Mouse (Mus musculus): ENCODE measurements around the gene Agrn.

Agrn gene

DNA sequence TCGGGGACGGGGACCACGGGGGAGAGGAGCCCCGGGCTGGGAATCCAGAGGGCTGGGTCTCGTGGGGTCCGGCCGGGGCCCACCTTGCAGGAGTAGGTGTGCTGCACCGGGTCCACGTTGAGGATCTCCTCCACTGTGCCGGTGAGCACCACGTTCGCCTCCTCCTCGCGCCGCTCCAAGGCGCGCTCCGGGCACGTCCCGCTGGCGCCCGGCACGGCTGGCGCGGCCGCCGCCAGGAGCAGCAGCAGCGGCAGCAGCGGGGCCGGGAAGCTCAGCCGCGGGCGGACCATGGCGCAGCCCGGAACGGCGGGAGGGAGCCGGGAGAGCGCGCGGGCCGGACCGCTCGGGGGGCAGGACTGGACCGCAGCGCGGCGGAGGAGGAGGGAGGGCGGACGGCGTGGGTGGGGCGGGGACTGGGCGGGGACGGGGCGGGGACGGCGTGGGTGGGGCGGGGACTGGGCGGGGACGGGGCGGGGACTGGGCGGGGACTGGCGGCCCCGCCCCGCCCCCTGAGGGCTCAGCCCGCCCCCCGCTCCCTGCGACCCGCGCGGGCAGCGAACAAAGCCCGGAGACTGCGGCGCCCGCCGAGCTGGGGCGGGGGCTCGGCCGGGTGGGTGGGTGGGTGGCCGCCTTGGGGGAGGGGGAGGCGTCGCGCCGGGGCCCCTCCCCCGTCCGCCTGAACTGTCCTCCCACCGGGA, at the start of gene Agrn:
Agrn (minus strand) TSS at position 358 of the 698 bp plus-strand sequence.
- peak; percentile 73 for DNase-seq (ENCODE audit: low spot score)

DNA sequence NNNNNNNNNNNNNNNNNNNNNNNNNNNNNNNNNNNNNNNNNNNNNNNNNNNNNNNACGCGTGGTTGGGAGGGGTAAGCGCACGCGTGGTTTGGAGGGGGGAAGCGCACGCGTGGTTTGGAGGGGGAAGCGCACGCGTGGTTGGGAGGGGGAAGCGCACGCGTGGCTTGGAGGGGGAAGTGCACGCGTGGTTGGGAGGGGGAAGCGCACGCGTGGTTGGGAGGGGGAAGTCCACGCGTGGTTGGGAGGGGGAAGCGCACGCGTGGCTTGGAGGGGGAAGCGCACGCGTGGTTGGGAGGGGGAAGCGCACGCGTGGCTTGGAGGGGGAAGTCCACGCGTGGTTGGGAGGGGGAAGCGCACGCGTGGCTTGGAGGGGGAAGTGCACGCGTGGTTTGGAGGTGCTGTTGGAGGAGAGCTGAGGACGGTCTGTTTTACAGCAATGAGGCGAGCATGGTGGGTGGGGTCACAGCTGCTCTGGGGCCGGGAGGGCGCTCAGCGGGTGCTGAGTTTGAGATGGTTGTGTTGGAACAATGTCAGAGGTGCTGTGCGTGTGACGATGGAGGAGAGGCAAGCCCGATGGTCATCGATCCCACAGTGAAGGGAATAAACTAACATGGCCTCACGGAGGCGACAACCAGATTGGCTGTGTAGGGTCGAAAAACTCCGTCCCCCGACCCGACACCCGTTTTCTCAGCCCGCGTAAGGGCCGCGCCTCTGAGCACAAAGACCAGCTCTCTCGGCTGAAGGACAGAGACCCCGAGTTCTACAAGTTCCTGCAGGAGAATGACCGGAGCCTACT, 39.6 kb upstream of the Agrn start:
- DNase-seq (ENCODE audit: low spot score) = no peak

DNA sequence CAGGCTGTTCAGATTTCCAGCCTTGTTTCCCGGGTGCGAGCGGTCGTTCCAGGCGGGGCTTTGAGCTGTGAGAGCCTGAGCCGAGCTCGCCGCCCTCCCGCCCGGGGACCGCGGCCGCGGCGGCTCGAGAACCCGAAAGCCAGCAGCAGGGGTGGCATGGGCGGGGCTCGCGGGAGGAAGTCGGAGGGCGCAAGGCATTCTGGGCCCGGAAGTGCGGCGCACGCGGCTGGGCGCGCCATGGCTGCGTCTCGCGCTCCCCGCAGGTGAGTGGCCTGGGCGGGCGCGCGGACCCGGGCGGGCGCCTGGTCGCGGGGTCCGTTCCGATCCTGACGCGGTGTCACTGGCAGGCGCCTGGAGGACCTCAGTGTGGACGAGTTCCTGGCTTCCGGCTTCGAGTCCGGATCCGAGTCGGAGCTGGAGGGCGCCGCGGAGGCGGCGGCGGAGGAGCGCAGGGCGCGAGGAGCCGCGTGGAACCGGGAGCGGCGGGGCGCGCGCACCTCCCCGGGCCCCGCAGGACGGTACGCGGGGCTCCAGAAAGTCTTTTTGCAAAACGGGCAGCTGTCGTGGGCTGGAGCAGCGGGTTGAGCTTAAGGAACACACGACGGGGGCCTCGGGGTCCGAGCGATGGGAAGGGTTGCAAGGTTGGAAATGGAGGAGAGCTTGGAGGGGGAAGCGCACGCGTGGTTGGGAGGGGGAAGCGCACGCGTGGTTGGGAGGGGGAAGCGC, 38.7 kb upstream of the Agrn start, which contains the start of gene Noc2l:
Noc2l (plus strand) TSS at position 203 of the 726 bp plus-strand sequence.
- DNase-seq (ENCODE audit: low spot score) = peak; percentile 87

DNA sequence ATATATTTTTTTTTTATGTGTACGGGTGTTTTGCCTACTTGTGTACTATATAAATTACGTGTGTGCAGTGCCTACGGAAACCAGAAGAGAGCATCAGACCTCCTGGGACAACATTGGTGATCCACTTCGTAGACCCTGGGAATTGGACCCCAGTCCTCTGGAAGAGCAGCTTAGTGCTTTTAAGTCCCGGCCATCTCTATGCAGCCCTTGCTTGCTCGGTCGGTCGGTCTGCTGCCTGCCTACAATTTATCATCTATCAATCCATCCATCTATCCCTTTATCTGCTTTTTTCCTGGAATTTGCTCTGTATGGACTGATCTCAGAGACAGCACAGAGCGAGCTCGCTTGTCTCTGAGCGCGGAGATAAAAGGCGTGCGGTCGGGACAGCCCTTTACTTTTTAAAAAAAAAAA, 38.1 kb upstream of the Agrn start:
- no peak for DNase-seq (ENCODE audit: low spot score)

DNA sequence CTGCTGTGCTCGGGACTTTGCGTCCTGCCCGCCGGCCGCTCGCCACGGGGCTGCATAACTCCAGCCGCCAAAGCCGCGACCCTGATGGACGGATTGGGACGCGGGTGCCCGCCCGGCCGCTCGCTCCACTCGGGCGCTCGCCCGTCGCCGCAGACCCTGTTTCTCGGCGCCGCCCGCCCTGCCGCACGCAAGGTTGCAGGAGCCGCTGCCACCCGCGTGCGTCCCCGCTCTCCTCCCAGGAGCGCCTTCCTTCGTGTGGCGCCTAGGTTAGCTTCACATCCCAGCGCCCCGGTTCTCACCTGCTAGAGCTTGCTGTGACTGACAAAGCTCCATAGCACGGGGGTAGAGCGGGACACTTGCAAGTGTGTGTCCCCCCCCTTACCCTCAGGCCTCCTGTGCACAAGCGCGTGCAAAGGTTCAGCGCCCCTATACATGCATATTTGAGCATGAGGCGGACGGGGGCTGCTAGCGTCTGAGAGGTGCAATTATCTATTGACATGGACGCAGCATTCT, 37.5 kb upstream of the Agrn start, which contains the start of gene Plekhn1:
Plekhn1 (minus strand) TSS at position 157 of the 513 bp plus-strand sequence.
- peak; percentile 57 for DNase-seq (ENCODE audit: low spot score)

DNA sequence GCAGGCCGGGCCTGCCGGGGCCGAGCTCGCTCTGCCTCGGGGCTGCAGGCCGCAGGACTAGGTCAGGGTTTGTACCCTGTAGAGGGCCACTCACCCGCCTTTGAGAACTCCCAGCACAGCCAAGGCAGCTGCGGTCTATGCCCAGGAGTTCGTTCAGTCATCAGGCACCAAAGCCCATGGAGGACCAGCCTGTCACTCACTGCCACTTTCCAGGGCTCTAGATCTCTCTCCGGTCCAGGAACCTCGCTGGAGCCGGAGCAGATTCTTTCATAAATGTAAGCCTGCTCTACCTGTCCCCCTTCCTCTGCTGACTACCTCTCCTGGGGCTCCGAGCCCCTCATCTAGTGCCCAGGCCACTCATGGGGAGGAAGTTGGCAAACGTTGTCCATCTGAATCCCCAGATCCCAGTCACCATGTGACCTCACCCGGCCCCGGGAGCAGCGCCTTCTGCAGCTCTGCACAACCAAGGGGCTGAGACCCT, 36.8 kb upstream of the Agrn start:
- no peak for DNase-seq (ENCODE audit: low spot score)

DNA sequence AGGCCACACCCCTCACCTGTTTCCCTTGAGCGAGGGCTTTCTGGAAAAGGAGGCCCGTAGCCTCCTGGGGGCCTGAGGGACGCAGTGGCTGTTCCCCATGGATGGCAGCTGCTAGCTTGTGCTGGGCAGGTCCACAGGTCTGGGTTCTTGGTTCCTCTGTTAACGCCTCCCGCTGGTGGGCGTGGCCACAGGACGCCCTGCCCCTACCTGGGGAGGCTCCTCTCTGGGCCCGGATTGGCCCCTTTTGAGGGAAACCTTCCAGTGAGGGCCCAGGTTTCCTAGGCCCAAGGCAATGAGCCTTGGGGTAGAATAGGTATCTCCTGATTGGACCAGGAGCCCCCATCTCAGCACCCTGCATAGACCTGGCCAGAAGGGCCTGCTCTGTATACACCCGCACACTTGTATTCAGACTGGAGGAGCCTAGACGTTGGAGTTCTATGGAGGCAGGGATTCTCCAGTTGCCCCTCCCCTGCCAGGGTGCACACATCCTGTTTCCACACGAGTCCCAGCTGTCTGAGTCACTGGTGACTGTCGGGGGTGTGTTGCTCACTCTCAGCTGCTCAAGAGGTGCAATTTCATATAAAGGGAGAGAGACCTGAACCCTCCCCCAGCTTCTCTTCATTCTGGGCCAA, 31.2 kb upstream of the Agrn start:
- no peak for DNase-seq (ENCODE audit: low spot score)

DNA sequence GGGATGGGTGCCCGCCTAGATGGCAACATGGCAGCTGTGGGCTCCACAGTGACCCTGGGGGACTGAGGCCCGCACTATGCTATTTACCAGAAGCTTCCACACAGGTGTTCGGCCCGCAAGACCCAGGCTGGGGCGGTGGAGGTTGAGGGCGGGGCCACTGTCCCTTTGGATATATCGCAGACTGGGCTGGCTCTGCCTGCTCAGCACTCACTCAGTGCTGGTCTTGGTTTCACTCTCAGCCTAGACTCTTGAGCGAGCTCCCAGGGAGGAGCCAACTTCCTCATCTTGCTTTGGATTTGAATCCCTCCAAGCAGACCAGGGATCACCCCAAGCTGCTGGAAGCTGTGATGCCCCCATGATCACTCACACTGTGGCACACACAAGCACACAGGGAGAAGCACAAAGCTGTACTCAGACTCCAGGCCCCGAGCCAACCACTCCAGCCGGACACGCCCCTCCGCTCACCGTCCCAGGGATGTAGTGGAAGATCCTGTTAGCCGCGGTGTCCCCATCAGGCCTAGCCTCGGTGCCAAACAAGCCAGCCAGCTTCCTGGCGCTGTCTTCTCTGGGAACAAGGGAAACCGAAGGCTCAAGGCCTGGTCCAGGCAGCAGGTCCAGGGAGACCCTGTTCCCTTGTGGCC, 30.6 kb upstream of the Agrn start:
- DNase-seq (ENCODE audit: low spot score) = no peak

DNA sequence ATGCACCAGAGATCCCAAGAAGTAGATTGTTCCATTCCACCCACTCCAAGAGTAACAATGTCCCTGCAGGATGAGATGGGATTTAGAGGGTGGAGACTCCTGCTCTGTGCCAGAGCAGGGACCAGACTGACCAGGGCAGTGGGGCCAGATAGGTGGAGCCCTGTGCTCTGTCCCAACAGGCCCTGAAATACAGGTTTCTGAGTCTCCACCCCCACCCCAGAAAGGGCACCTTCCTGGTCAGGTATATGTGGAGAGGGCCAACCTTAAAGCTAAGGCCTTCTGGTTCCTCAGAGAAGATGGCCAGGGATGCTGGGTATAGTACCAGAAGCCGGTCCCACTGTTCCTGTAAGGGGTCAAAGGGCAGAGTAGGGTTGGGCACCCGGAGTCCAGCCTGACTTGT, 27.0 kb upstream of the Agrn start:
- DNase-seq (ENCODE audit: low spot score) = no peak

DNA sequence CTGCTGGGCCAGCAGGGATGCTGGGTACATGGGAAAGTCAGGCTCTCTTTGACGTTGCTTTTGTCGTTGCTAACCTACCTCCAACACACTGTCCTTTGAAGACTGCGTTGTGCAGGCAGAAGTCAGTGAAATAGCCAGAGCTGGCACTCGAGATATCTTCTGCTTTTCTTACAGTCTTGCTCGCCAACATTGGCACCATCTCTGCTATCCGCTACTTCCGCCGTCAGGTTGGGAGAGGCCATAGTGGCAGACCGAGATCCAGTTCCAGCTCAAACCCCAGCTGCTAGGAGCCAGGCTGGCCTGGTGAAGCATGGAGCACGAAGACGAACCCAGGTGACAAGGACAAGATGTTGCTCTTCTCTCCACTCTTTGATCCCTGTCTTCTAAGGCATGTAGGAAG, 22.6 kb upstream of the Agrn start:
- no peak for DNase-seq (ENCODE audit: low spot score)

DNA sequence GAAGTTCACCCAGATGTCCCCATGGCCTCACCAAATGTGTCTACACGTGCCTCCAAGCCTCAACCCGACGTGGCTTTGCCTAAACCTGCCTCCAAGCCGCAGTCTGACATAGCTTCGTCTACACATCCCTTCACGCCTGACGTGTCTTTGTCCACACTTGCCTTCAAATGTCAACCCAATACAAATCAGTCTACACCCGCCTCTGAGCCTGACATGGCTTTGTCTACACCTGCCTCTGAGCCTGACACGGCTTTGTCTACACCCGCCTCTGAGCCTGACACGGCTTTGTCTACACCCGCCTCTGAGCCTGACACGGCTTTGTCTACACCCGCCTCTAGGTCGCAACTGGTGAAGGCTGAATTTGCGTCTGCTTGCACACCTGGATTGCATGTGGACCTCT, 20.6 kb upstream of the Agrn start:
- DNase-seq (ENCODE audit: low spot score) = no peak

DNA sequence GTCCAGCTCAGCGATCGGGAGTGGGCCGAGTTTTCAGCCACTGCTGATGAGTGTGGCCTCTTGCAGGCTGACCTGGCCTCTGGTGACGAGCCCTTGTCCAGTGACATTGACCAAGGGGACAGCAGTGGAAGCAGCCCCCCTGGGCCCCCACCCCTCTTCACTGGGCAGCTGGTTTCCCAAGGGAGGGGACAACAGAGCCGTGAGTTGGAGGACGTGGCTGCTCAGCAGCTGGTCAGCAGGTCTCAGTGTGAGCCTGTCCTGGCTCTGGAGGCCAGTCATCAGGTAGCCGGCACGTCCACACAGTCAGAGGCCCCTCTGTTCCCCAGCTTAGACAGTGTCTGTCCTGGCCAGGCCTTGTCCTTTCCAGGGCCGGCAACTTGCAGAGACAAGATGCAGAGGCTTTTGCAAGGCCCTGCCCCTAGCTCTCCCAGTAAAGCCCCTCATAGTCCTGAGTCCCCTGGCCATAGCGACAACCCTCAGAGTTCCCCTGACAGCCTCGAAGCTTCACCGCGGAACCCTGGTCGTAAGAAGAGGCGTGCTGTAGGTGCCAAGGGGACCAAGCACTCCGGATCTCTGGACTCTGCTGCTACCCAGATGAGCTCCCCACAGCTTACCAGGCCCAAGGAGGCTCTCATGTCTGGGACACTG, 19.9 kb upstream of the Agrn start:
- no peak for DNase-seq (ENCODE audit: low spot score)

DNA sequence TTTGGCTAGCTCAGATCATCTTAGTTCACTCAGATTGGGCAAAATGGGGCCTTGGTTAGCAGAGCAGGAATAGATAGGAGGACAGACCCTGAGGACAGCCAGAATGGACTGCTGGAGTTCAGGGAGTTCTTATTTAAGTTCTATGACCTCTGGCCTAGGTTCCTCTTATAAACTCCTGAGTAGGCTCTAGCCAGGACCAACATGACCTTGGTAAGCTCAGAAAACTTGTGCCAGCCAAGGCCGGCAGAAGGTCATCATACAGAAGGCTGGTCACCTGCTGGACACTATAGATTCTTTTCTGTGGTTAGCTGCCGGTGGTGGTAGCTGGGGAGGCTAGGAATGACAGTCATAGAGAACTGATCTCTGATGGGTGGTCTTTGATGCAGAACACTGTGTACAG, 18.9 kb upstream of the Agrn start:
- no peak for DNase-seq (ENCODE audit: low spot score)

DNA sequence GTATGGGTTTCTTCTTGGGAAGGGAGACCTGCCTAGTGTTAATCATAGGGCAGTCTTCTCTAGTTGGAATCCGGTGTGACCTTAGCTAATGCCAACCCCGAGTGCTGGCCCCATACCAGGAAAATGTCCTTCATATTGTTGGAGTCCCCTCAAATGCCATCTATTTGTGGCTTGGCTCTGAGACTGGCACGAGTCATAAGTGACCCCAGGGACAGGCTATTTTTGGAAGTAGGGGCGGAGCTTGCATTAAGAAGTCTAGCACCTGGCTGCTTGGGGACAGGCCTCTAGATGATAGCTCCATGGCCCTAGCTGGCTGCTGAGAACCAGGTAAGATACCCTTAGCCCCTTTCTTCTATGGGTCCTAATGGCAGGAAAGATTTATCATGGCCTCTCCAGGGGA, 18.4 kb upstream of the Agrn start, which contains the start of gene Perm1:
Perm1 (plus strand) TSS at position 220 of the 400 bp plus-strand sequence.
- DNase-seq (ENCODE audit: low spot score) = no peak

DNA sequence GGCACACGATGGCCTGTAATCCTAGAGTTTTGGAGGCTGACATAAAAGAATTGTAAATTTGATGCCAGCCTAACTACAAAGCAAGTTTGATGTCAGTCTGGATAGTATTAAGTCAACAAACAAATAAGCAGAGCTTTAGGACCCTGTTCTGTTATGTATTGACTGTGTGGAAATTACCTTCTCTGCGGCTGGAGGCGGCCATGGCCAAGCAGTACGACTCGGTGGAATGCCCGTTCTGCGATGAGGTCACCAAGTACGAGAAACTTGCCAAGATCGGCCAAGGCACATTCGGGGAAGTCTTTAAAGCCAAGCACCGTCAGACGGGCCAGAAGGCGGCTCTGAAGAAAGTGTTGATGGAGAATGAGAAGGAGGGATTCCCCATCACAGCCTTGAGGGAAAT, 15.8 kb upstream of the Agrn start:
- DNase-seq (ENCODE audit: low spot score) = no peak

DNA sequence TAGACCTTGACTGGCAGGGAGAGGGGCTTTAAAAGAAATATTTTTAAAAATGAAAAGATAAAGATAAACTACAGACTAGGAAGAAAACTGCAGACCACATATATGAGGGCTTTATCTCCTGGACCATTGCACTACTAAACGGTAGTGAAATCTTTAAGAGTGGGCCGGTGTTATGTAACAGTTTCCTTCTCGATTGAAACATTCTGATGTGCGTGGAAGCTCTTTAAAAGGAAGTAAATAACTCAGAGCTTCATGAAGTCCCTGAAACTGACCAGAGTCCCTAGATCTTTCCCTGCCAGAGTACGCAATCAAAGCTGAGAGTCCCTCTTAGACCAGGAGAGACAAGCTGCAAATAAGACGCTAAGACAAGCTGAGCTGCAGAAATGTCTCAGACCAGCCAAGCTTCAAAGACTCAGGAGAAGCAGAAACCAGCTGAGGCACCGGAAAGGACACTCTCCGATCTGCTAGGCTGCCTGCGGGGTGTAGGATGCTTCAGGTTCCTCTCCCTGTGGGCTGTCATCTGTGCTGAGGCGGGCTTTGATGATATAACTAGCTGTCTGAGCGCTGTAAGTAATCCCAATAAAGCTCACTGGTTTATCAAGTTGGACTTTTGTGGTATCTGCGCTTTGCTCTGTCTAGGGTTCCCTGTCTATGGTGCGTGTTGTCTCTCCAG, 12.8 kb upstream of the Agrn start:
- DNase-seq (ENCODE audit: low spot score) = no peak

DNA sequence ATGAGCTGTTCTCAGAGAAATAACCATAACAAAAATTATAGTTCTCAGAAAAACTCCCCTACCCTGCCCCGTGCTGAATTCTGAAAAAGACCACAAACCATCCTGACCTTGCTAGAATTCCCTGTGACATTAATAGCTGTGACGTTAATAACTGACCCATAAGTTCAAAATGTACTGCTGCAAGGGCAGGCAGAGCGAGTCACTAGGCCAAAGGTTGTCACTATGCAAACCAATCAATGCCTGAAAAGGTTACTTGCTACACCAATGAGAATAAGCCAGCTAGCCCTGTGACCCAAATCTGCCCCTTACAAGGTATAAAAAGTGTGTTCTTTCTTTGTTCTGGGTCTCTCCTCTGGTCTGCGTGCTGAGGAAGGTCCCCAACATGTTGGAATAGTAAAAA, 11.6 kb upstream of the Agrn start:
- no peak for DNase-seq (ENCODE audit: low spot score)

DNA sequence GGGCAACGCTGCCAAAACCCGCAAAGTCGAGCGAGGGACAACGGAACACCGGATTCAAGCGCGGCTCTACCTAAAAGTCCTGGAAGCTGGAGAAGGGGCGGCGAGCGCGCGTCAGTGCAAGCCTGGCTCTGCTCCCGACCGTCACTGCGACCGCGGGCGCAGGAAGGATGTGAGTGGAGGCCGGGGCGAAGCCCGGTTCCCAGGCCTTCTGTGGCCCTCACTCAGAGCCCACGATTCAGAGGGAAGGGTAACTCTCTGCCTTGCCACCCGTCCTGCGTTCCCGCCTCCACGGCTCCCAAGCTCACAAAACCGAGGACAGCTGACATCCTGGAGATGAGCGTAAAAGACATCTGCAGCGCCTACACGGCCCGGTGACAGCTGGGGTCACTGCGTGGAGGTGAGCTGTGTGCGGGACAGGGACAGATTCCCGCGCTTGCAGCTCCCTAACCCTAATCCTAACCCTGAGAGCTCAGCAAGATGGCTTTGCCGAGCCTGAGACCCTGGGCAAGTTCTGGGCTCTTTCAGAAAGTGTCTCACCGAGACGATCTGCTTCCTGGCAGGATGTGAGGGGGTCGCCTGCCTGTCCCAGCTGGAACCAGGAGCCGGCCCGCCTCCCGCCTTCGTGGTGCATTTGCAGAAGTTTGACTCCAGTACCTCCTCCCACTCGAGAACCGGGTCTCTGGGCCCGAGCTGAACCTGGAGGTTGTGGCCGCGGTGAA, 6.3 kb upstream of the Agrn start:
- DNase-seq (ENCODE audit: low spot score) = no peak

DNA sequence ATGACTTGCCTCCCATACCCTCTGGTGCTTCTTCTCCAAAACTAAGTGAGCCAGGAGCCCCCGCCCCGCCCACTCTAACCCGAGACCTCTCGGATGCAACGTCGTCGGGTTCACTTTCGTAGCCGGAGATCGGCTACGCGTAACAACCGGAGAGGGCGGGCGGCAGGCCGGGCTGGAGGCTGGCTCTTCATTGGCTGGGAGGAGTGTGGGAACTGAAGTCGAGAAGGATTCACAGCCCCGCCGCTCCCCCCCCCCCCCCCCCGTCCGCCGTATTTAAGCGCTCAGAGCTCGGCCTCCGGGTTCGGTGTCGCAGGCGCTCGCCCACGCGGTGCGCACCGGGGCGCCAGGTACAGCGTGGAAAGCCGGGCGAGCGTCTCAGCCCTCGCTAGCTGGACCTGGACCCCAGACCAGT, 5.7 kb upstream of the Agrn start, which contains the start of gene AW011738:
AW011738 (plus strand) TSS at position 304 of the 412 bp plus-strand sequence.
- peak; percentile 79 for DNase-seq (ENCODE audit: low spot score)

All from spleen, adult 12 weeks (tissue).